Mouse (Mus musculus) pancreas, adult 10 weeks (tissue): Measurements from ENCODE around the gene Adgrg7. TPM values are rescaled to one million over a fixed set of nuclear protein-coding genes. Genes with fewer than 3 reads are reported as not detected.

Source experiments
- polyA plus RNA-seq: library from polyadenylated mRNA; stranded (reverse); fragments of 350-450 nt; fragmentation: Illumina TruSeq; extraction: RNeasy Lipid Tissue Mini Kit (QIAGEN cat#74804); gene quantifications from one replicate; pipeline ENCODE4 v1.2.3, GENCODE M21; 2015; ENCODE audit warnings: low read depth, low replicate concordance; ENCODE audit not compliant: insufficient read depth

The Adgrg7 gene
- not detected for polyA plus RNA-seq

DNA sequence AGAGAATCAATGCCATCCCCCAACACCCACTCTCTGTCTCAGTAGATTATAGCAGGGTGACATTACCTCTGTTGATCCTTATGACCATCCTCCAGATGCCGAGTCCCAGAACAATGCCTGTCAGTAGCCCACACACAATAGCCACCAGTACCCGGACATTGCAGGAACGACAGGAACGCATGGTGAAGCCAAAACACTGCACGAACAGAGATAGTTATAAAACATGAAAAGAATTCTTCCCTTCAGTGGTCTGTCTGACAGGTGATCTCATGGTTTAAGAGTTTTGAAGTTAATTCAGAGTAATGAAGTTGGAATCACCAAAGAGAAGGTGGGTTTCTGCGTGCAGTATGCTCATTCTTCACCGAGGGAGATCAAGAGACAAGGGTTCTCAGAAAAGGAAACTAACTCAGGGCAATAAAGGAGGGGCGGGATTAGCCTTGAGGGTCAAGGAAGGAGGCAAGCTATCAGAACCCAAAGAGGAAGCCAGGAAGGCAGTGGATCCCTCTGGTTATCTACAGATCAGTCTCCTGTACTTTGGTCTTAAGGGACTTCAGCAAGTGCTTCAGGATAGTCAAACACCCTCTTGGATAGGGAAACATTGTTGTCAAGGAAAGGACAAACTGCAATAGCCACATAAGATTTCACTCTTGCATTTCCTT lies at the start of gene Adgrg7:
Adgrg7 (minus strand) TSS at position 375 of the 659 bp plus-strand sequence.

DNA sequence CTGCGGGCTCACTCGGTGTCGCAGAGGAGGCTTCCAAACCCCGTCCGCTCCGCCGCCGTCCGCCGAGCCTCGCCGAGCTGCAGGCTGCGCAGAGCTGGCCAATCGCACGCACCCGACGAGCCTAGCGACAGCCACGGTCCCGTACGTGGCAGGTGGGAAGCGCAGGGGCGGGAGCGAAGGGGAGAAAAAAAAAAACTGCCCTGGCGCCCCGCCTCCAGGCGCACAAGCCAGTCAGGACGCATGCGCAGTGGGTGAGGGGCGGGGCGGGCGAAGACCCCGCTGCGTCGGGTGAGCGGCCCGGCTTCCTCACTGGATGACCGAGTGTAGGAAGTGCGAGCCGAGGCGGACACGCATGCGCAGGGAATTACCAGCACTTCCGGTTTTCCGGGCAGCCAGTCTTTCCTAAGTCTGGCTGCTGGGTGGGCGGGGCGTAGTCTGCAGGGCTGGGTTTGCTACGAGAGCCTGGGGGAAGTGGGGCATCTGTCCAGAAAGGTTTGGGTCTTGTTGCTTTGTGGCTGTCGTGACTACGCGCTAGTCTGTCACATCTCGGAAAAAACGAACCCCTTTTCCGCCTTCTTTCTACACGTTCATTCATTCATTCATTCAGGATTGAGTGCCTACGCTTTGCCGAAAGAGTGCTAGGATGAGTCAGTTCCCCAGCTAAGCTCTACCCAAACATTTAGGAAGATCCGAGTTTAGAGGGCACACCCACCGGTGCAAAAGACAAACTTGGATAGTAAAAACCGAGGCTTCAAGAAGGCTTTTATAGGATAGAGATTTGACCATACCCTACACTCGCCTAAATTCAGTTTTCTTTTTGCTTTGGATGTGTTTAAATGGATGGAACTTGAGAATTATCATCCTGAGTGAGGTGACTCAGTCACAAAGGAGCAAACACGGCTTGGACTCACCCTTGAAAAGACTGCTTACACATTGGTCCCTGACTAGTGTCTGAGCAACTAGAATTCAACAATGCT lies 78.1 kb downstream of the Adgrg7 start, which contains the start of gene Tfg:
Tfg (minus strand) TSS at position 227 of the 977 bp plus-strand sequence.

Other genes starting within 250 kb of the Adgrg7 start
- 11.6 TPM for gene Tfg, start 78.4 kb downstream of the Adgrg7 start, polyA plus RNA-seq
- gene Tmem45a, start 90.3 kb upstream of the Adgrg7 start, polyA plus RNA-seq: 1.4 TPM
- not detected for gene Lnp1, start 132.2 kb upstream of the Adgrg7 start, polyA plus RNA-seq